Mouse (Mus musculus) E14TG2a.4 (cell line): ENCODE measurements around the gene Usp38.

Experiments
- CTCF ChIP-seq: conservative IDR thresholded peaks from 2 replicates; pipeline ENCODE4 v1.5.1; 2014; ENCODE audit warnings: low read length
- NANOG ChIP-seq: IDR thresholded peaks from 2 replicates; pipeline ENCODE4 v1.6.1; 2014; ENCODE audit warnings: borderline replicate concordance, low read length, mixed read lengths
- POU5F1 ChIP-seq: IDR thresholded peaks from 2 replicates; pipeline ENCODE4 v1.6.1; 2014; ENCODE audit warnings: low read length, borderline replicate concordance

DNA sequence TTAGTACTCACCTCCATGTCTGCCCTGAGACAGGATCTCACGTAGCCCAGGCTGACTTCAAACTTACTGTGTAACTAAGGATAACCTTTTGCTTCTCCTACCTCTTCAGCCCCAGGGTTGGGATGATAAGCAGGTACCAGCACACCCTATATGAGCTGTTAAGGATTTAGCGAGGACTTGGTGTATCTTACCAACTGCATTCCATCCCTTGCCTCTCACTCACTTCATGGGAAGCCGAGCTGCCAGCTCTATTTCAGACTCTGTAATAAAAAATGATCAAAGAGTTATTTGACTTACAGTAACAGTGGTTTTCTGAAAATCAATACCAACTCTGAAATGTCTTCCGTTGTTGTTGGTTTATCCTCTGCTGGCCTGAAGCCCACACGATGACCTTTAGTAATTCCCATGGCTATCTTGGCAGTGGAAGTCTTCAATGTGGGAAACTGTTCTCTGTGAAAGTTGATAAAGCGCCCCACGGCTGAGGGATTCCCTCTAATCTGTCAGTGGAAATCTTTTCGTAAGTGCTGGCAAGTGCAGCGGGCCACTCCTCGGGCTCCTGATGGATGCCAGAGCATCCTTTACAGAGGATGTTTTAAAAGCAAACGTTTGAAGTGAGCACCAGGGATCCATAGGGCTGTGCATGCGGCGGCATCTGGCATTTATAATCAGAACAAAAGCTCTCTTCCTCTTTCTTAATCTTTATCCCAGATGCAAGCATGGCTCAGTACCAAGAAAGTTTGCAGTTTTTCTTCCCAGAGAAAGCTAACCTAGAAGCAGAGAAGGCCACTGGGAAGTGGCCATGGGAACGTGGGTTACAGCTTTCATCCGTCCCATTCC lies 76.7 kb downstream of the Usp38 start:
- TF ChIP-seq POU5F1 = no peak
- TF ChIP-seq CTCF = no peak
- no peak for TF ChIP-seq NANOG
